Mouse (Mus musculus): ENCODE results near the gene 4833427G06Rik.

The 4833427G06Rik gene

GRCm38 (mm10) chr9:51060601-51061000, 41.3 kb downstream of the 4833427G06Rik start, which contains the start of gene Btg4:
Btg4 (plus strand) TSS chr9:51060901.
- DNase-seq = no peak

DNA sequence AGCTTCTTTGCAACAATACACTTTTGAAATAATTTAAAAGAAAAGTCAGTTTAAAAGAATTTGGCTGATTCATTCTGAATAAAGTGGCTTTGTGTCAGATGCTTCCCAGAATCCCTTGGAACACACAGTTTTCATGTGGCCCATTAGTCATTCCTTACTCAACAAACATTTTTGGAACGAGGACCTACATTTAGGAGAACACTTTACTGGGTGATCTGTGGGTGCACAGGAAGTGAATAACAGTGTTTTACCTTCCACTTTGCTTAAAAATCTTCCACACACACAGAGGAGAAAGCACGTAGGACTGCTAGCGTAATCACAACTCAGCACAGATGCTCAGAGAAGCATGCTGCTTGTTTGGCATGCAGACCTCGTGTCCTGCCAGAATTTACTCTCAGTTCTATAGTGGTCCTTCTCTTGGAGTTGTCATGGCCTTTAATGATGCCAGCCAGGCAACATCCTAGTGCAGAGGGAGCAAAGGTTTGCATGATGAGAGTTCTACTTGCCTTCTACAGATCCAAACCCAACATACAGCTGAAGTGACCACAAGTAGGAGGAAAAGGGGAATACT, 42.8 kb downstream of the 4833427G06Rik start:
- no peak for DNase-seq

DNA sequence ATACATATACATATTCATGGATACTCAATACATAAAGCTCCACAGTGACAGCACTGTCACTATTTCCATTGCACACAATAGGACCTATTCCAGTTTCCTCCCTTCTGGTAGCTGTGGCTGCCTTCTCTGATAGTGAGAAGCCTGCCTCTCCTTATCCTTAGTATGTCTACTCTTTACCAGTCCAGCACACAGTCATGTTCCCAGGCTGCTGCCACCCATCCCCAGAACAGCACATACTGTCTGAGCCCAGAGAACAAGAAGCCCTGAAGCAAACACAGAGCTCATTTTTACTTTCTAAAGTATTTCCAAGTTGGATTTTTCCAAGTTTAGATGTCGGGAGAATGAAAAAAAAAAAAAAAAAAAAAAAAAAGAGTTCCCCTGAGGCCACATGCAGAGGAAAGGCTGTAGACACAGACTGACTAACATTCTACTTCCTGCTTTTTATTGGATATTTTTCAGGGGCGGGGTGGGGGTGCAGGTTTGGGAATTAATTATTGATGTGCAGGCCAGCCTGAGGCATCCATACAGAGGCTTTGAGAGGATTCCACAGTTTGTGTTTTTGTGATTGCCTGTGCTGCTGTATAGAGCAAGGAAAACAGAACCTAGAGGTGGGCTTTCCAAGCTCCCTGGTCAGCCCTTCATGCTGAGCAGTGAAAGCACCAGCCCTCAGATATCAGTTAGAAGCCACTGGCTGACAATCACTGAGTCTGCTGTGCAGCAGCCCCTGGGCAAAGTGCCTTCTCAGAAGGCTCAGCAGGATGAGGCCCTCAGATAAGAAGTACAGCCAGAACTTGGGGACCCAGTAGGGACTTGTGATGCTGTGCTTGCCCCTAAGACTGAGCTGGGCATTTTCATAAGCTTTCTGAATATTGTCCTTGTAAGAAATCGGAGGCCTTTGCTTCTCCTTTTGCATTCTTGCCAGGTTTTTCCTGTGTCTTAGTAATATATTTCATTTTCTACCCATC, 45.2 kb downstream of the 4833427G06Rik start:
- no peak for DNase-seq

GRCm38 (mm10) chr9:51052180-51052579, 49.7 kb downstream of the 4833427G06Rik start:
- peak; percentile 4 for DNase-seq

DNA sequence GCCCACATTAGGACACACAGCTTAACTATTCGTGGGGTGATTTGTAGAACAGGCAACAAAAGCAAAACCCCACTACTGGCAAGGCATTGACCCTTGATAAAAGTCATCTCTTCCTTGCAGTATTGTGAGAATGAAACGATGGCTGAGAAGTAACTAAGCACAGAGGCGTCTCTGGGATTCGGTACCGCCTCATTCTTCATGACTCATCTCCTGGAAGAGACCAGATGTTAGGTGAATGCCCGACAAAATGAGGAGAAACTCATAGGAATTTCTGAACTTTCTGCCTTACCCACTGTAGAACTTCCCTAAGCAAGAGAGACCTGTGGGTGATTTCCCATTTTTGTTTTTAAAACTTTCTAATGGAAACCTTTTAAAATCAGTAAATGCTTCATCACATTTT, 59.7 kb downstream of the 4833427G06Rik start:
- DNase-seq = no peak

DNA sequence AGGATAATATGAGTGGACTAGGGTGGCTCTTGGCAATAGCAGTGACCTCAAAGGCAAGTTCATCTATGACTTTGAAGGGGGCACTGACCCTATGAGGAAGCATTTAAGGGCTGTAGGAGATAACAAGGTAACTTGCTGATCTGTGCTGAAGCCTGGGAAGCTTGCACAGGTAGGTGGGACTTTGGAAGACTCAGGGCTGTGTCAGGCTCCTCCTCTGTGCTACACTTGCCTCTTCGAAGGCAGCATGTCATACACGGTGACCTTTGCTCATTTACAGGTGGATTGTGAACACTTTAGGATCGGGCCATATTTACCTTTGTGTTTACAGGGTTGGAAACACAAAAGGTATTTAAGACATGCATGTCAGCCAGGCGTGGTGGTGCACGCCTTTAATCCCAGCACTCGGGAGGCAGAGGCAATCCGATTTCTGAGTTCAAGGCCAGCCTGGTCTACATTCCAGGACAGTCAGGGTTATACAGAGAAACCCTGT, 60.3 kb downstream of the 4833427G06Rik start:
- DNase-seq = no peak

GRCm38 (mm10) chr9:51032785-51033529, 68.9 kb downstream of the 4833427G06Rik start:
- DNase-seq = no peak

- DNase-seq = no peak
Observed at GRCm38 (mm10) chr9:51032291-51032690, 69.6 kb downstream of the 4833427G06Rik start.

DNA sequence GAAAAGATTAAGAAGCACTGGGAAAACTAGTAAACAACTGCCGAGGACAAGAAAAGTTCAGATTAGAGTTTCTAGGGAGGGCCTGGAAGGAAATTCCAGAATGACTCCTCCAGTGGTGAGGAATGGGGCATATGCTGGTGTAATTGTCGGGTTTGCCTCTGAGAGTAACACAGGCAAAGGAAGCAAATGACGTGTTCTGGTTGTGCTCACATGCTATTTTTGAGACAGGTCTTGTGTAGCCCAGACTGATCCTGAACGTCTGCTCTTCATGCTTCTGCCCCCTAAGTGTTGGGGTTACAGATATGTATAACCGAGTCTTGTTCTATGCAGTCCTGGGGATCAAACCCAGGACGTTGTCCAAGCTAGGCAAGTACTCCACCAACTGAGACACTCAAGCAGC, 70.3 kb downstream of the 4833427G06Rik start:
- no peak for DNase-seq
